Mouse (Mus musculus): Measurements from ENCODE around the gene Dennd6a. TPM values are rescaled to one million over a fixed set of nuclear protein-coding genes. Genes with fewer than 3 reads are reported as not detected.

Gene Dennd6a
- polyA plus RNA-seq, 1 experiment from 2014 or later, result 18.5 TPM

GRCm38 (mm10) chr14:26557581-26557980 is 16.1 kb upstream of the Dennd6a start:
- Histone ChIP-seq H3K4me2 (ENCODE audit: low read length) (no peak overlapping the region), H3K9ac (replicated peaks; ENCODE audit: low read length) (no peak overlapping the region), H3K9me3 (ENCODE audit: control insufficient read depth, low read length) (no peaks in the 10 kb centered on the region), H3K27ac (replicated peaks; ENCODE audit: low read depth, low read length) (no peak overlapping the region), H3K27me3 (ENCODE audit: control insufficient read depth, insufficient read depth, low read length) (no peaks in the 10 kb centered on the region), H3K36me3 (ENCODE audit: control insufficient read depth, insufficient read depth, low read length) (no peaks in the 10 kb centered on the region), H3K4me3 (replicated peaks; ENCODE audit: low read depth, low read length) (no peak overlapping the region), H3K4me1 (ENCODE audit: control insufficient read depth, insufficient read depth, low read length) (no peaks in the 10 kb centered on the region)
- 77% methylated on average over 1 of the region's 1 CpGs for WGBS
- ATAC-seq (ENCODE audit: low FRiP score, low TSS enrichment), result no peak
- no peak for DNase-seq

- ATAC-seq (ENCODE audit: low FRiP score, low TSS enrichment) (no peak), DNase-seq (no peak)
- no peak overlapping the region for H3K9ac ChIP-seq (replicated peaks; ENCODE audit: low read length)
- H3K4me1 ChIP-seq (ENCODE audit: control insufficient read depth, insufficient read depth, low read length), result no peaks in the 10 kb centered on the region
- H3K36me3 ChIP-seq (ENCODE audit: control insufficient read depth, insufficient read depth, low read length), result no peaks in the 10 kb centered on the region
- no peak overlapping the region for H3K4me3 ChIP-seq (replicated peaks; ENCODE audit: low read depth, low read length)
- no peak overlapping the region for H3K4me2 ChIP-seq (ENCODE audit: low read length)
- 90% methylated on average over 7 of the region's 7 CpGs for WGBS
- no peaks in the 10 kb centered on the region for H3K27me3 ChIP-seq (ENCODE audit: control insufficient read depth, insufficient read depth, low read length)
- H3K9me3 ChIP-seq (ENCODE audit: control insufficient read depth, low read length), result no peaks in the 10 kb centered on the region
- no peak overlapping the region for H3K27ac ChIP-seq (replicated peaks; ENCODE audit: low read depth, low read length)
These were observed 15.1 kb upstream of the Dennd6a start for GRCm38 (mm10) chr14:26558536-26558935.

- DNase-seq, result no peak
- H3K36me3 ChIP-seq (ENCODE audit: control insufficient read depth, insufficient read depth, low read length), result no peaks in the 10 kb centered on the region
- no peak overlapping the region for H3K4me2 ChIP-seq (ENCODE audit: low read length)
- no peak overlapping the region for H3K4me3 ChIP-seq (replicated peaks; ENCODE audit: low read depth, low read length)
- H3K9me3 ChIP-seq (ENCODE audit: control insufficient read depth, low read length), result no peaks in the 10 kb centered on the region
- ATAC-seq (ENCODE audit: low FRiP score, low TSS enrichment), result no peak
- H3K9ac ChIP-seq (replicated peaks; ENCODE audit: low read length), result no peak overlapping the region
- H3K27me3 ChIP-seq (ENCODE audit: control insufficient read depth, insufficient read depth, low read length), result no peaks in the 10 kb centered on the region
- WGBS, result 86% methylated on average over 2 of the region's 2 CpGs
- no peaks in the 10 kb centered on the region for H3K4me1 ChIP-seq (ENCODE audit: control insufficient read depth, insufficient read depth, low read length)
- H3K27ac ChIP-seq (replicated peaks; ENCODE audit: low read depth, low read length), result no peak overlapping the region
These were observed 11.4 kb upstream of the Dennd6a start for GRCm38 (mm10) chr14:26562247-26562646.

GRCm38 (mm10) chr14:26569880-26570279 is 3.8 kb upstream of the Dennd6a start:
- Histone ChIP-seq H3K4me3 (replicated peaks; ENCODE audit: low read depth, low read length) (no peak overlapping the region), H3K9ac (replicated peaks; ENCODE audit: low read length) (no peak overlapping the region), H3K4me1 (ENCODE audit: control insufficient read depth, insufficient read depth, low read length) (no peaks in the 10 kb centered on the region), H3K36me3 (ENCODE audit: control insufficient read depth, insufficient read depth, low read length) (no peaks in the 10 kb centered on the region), H3K9me3 (ENCODE audit: control insufficient read depth, low read length) (no peaks in the 10 kb centered on the region), H3K27me3 (ENCODE audit: control insufficient read depth, insufficient read depth, low read length) (no peaks in the 10 kb centered on the region), H3K27ac (replicated peaks; ENCODE audit: low read depth, low read length) (no peak overlapping the region), H3K4me2 (ENCODE audit: low read length) (no peak overlapping the region)
- ATAC-seq (ENCODE audit: low FRiP score, low TSS enrichment) (no peak), DNase-seq (no peak)
- 89% methylated on average over 4 of the region's 4 CpGs for whole genome bisulfite sequencing

GRCm38 (mm10) chr14:26571951-26572675 is 1.5 kb upstream of the Dennd6a start:
- ATAC-seq (ENCODE audit: low FRiP score, low TSS enrichment), result no peak
- Histone ChIP-seq H3K4me2 (ENCODE audit: low read length) (no peak overlapping the region), H3K27me3 (ENCODE audit: control insufficient read depth, insufficient read depth, low read length) (no peaks in the 10 kb centered on the region), H3K4me3 (replicated peaks; ENCODE audit: low read depth, low read length) (no peak overlapping the region), H3K36me3 (ENCODE audit: control insufficient read depth, insufficient read depth, low read length) (no peaks in the 10 kb centered on the region), H3K4me1 (ENCODE audit: control insufficient read depth, insufficient read depth, low read length) (no peaks in the 10 kb centered on the region), H3K27ac (replicated peaks; ENCODE audit: low read depth, low read length) (no peak overlapping the region), H3K9me3 (ENCODE audit: control insufficient read depth, low read length) (no peaks in the 10 kb centered on the region), H3K9ac (replicated peaks; ENCODE audit: low read length) (no peak overlapping the region)
- no peak for DNase-seq
- WGBS, result 43% methylated on average over 4 of the region's 4 CpGs

- H3K4me3 ChIP-seq (replicated peaks; ENCODE audit: low read depth, low read length), result no peak overlapping the region
- DNase-seq (no peak), ATAC-seq (ENCODE audit: low FRiP score, low TSS enrichment) (no peak)
- H3K27ac ChIP-seq (replicated peaks; ENCODE audit: low read depth, low read length), result no peak overlapping the region
- no peaks in the 10 kb centered on the region for H3K9me3 ChIP-seq (ENCODE audit: control insufficient read depth, low read length)
- no peak overlapping the region for H3K9ac ChIP-seq (replicated peaks; ENCODE audit: low read length)
- H3K4me1 ChIP-seq (ENCODE audit: control insufficient read depth, insufficient read depth, low read length), result peaks cover 11% of the 10 kb centered on the region; the same call in 1 of the 2 replicates
- no peaks in the 10 kb centered on the region for H3K36me3 ChIP-seq (ENCODE audit: control insufficient read depth, insufficient read depth, low read length)
- WGBS, result 77% methylated on average over 3 of the region's 3 CpGs
- H3K4me2 ChIP-seq (ENCODE audit: low read length), result no peak overlapping the region
- H3K27me3 ChIP-seq (ENCODE audit: control insufficient read depth, insufficient read depth, low read length), result no peaks in the 10 kb centered on the region
These were observed 2.7 kb downstream of the Dennd6a start for GRCm38 (mm10) chr14:26576255-26576780.

- Histone ChIP-seq H3K9ac (replicated peaks; ENCODE audit: low read length) (no peak overlapping the region), H3K27me3 (ENCODE audit: control insufficient read depth, insufficient read depth, low read length) (no peaks in the 10 kb centered on the region), H3K4me3 (replicated peaks; ENCODE audit: low read depth, low read length) (peak overlapping the region; percentile 96; the same call in 1 of the 2 replicates), H3K4me2 (ENCODE audit: low read length) (peak overlapping the region; percentile 88), H3K9me3 (ENCODE audit: control insufficient read depth, low read length) (no peaks in the 10 kb centered on the region), H3K27ac (replicated peaks; ENCODE audit: low read depth, low read length) (no peak overlapping the region), H3K4me1 (ENCODE audit: control insufficient read depth, insufficient read depth, low read length) (peaks cover 12% of the 10 kb centered on the region; the same call in 1 of the 2 replicates), H3K36me3 (ENCODE audit: control insufficient read depth, insufficient read depth, low read length) (no peaks in the 10 kb centered on the region)
- no peak for ATAC-seq (ENCODE audit: low FRiP score, low TSS enrichment)
- WGBS, result 77% methylated on average over 6 of the region's 6 CpGs
- no peak for DNase-seq
These were observed 5.1 kb downstream of the Dennd6a start for GRCm38 (mm10) chr14:26578791-26579191.

- peak overlapping the region; percentile 95 for H3K27ac ChIP-seq (replicated peaks; ENCODE audit: low read depth, low read length)
- H3K4me2 ChIP-seq (ENCODE audit: low read length), result peak overlapping the region; percentile 88
- no peaks in the 10 kb centered on the region for H3K9me3 ChIP-seq (ENCODE audit: control insufficient read depth, low read length)
- H3K27me3 ChIP-seq (ENCODE audit: control insufficient read depth, insufficient read depth, low read length), result no peaks in the 10 kb centered on the region
- DNase-seq (peak; percentile 97), ATAC-seq (ENCODE audit: low FRiP score, low TSS enrichment) (peak; percentile 95)
- no peaks in the 10 kb centered on the region for H3K36me3 ChIP-seq (ENCODE audit: control insufficient read depth, insufficient read depth, low read length)
- H3K9ac ChIP-seq (replicated peaks; ENCODE audit: low read length), result peak overlapping the region; percentile 99
- under 1% methylated on average over 79 of the region's 79 CpGs for WGBS
- H3K4me3 ChIP-seq (replicated peaks; ENCODE audit: low read depth, low read length), result peak overlapping the region; percentile 96
- H3K4me1 ChIP-seq (ENCODE audit: control insufficient read depth, insufficient read depth, low read length), result peaks cover 12% of the 10 kb centered on the region; the same call in 1 of the 2 replicates
These were observed 6.0 kb downstream of the Dennd6a start for GRCm38 (mm10) chr14:26579346-26580343.

Data from midbrain, embryonic 14.5 days (tissue).